Mouse (Mus musculus) lung, adult 2 months (tissue): ENCODE measurements around the gene Hoxa7.

Source experiments
- CTCF ChIP-seq: fragments of 200-500 bp; IDR thresholded peaks from 2 replicates; pipeline ENCODE4 v1.5.1; 2011; ENCODE audit warnings: mild to moderate bottlenecking, low read length, control low read depth; ENCODE audit not compliant: insufficient read depth
- POLR2A ChIP-seq: fragments of 200-500 bp; IDR thresholded peaks from 2 replicates; pipeline ENCODE4 v1.6.1; 2011; ENCODE audit warnings: low read depth, mild to moderate bottlenecking, control low read depth, low read length, borderline replicate concordance; ENCODE audit errors: extremely low read depth

- TF ChIP-seq CTCF (no peak), POLR2A (no peak)
These were observed 35.8 kb downstream of the Hoxa7 start for GRCm38 (mm10) chr6:52185834-52186233.
